Mouse (Mus musculus): ENCODE results near the gene Dusp28. TPM values are rescaled to one million over a fixed set of nuclear protein-coding genes. Genes with fewer than 3 reads are reported as not detected.
"Not testable (repeated sequence)": the region's sequence is repeated elsewhere in the genome, so short reads cannot be mapped to it uniquely, and the experiment has no call there.

The Dusp28 gene
- polyA plus RNA-seq, 1 experiment = 12.7 TPM

GRCm38 (mm10) chr1:92953641-92954040, 46.9 kb downstream of the Dusp28 start:
- H3K36me3 ChIP-seq (ENCODE audit: control insufficient read depth, insufficient read depth, low read length) = no peaks in the 10 kb centered on the region
- WGBS = 70% methylated on average over 2 of the region's 2 CpGs
- no peaks in the 10 kb centered on the region for H3K4me1 ChIP-seq (ENCODE audit: control insufficient read depth, insufficient read depth, insufficient read length)
- TF ChIP-seq CTCF (IDR thresholded peaks at IDR 0.05; ENCODE audit: extremely low read depth, insufficient read depth, insufficient read length, insufficient replicate concordance) = no peak
- TF ChIP-seq POLR2A (IDR thresholded peaks at IDR 0.05; ENCODE audit: low read depth, low read length) = no peak
- H3K4me3 ChIP-seq (ENCODE audit: extremely low read depth, insufficient read depth, insufficient read length) = no peak overlapping the region
- H3K27me3 ChIP-seq (ENCODE audit: control insufficient read depth, insufficient read depth, low read length) = no peaks in the 10 kb centered on the region
- no peak for DNase-seq (ENCODE audit: low read depth in 1 of 2, low spot score in 2 of 2)
- no peak overlapping the region for H3K27ac ChIP-seq (ENCODE audit: insufficient read depth, low read length)

GRCm38 (mm10) chr1:92956571-92957335, 50.0 kb downstream of the Dusp28 start:
- H3K4me3 ChIP-seq (ENCODE audit: extremely low read depth, insufficient read depth, insufficient read length); H3K36me3 ChIP-seq (ENCODE audit: control insufficient read depth, insufficient read depth, low read length); H3K4me1 ChIP-seq (ENCODE audit: control insufficient read depth, insufficient read depth, insufficient read length); H3K27ac ChIP-seq (ENCODE audit: insufficient read depth, low read length); H3K27me3 ChIP-seq (ENCODE audit: control insufficient read depth, insufficient read depth, low read length): not testable (repeated sequence)
- WGBS = 4% methylated on average over 11 of the region's 11 CpGs
- peak in 1 of 2 experiments; percentile 57 for DNase-seq (ENCODE audit: low read depth in 1 of 2, low spot score in 2 of 2)

Other genes starting within 250 kb of the Dusp28 start
- gene Gpc1, start 75.3 kb upstream of the Dusp28 start, polyA plus RNA-seq (2012; rRNA removed) = 11.1 and 11.2 TPM in 2 replicates
- gene Ankmy1, start 4.1 kb upstream of the Dusp28 start, polyA plus RNA-seq (2012; rRNA removed) = 0.18 and 0.19 TPM in 2 replicates
- gene Rnpepl1, start 3.8 kb downstream of the Dusp28 start, polyA plus RNA-seq (2012; rRNA removed) = 164 and 234 TPM in 2 replicates
- gene Capn10, start 27.4 kb downstream of the Dusp28 start, polyA plus RNA-seq (2012; rRNA removed) = 14.3 and 18.9 TPM in 2 replicates
- gene Gpr35, start 43.9 kb downstream of the Dusp28 start, polyA plus RNA-seq (2012; rRNA removed) = 19.1 and 20.7 TPM in 2 replicates
- 28.4 and 28.9 TPM in 2 replicates for gene Aqp12, start 99.4 kb downstream of the Dusp28 start, polyA plus RNA-seq (2012; rRNA removed)
- 0.49 and 0.77 TPM in 2 replicates for gene Kif1a, start 195.0 kb downstream of the Dusp28 start, polyA plus RNA-seq (2012; rRNA removed)
- not detected in 2 replicates for gene Agxt, start 228.3 kb downstream of the Dusp28 start, polyA plus RNA-seq (2012; rRNA removed)